Mouse (Mus musculus) CH12.LX (cell line): Measurements from ENCODE around the gene Tinagl1. TPM values are rescaled to one million over a fixed set of nuclear protein-coding genes. Genes with fewer than 3 reads are reported as not detected.

Experiments
- DNase-seq: peaks from one replicate; pipeline ENCODE4 v3.0.0-alpha.2; 2013; ENCODE audit errors: extremely low read depth
- H3K27ac ChIP-seq: 2 replicates; pipeline ENCODE4 v1.5.1; 2012; ENCODE audit warnings: low read depth, mild to moderate bottlenecking, control low read depth, moderate library complexity; ENCODE audit not compliant: insufficient read depth
- H3K27me3 ChIP-seq: replicated peaks from 2 replicates; pipeline ENCODE3; 2012; ENCODE audit warnings: inconsistent platforms
- H3K36me3 ChIP-seq, 2 experiments: replicated peaks in 1 of 2; 2 replicates each; pipeline versions ENCODE3 to v1.6.1; 2012; ENCODE audit warnings: inconsistent platforms in 1 of 2, low read length in 1 of 2, mild to moderate bottlenecking in 1 of 2, mixed read lengths in 1 of 2, moderate library complexity in 1 of 2; ENCODE audit not compliant: control insufficient read depth in 1 of 2, insufficient read depth in 1 of 2
- H3K4me1 ChIP-seq, 2 experiments: 2 replicates each; pipeline ENCODE4 v1.6.1; 2012; ENCODE audit warnings: inconsistent platforms in 1 of 2, moderate library complexity in 1 of 2; ENCODE audit not compliant: insufficient read depth in 2 of 2, control insufficient read depth in 1 of 2
- H3K4me2 ChIP-seq: 2 replicates; pipeline ENCODE4 v1.6.1; 2012; ENCODE audit warnings: low read depth, mild to moderate bottlenecking, control low read depth; ENCODE audit not compliant: poor library complexity, insufficient read depth, severe bottlenecking
- H3K4me3 ChIP-seq, 3 experiments: fragments of 150-350 bp in 1 of 3; sonication (generic) in 1 of 3; replicated peaks in 1 of 3; 2 replicates each; pipeline versions ENCODE3 to v1.5.1; 2011 to 2012; ENCODE audit warnings: low read depth in 2 of 3, low read length in 2 of 3, mild to moderate bottlenecking in 2 of 3, moderate library complexity in 2 of 3, control low read depth in 1 of 3, improper control_type of control experiment in 1 of 3, inconsistent platforms in 1 of 3, mixed read lengths in 1 of 3; ENCODE audit not compliant: poor library complexity in 1 of 3
- H3K79me2 ChIP-seq: replicated peaks from 2 replicates; pipeline ENCODE4 v1.6.1; 2012; ENCODE audit warnings: mild to moderate bottlenecking, moderate library complexity; ENCODE audit not compliant: control insufficient read depth, poor library complexity, insufficient read depth, severe bottlenecking; ENCODE audit errors: extremely low read depth
- H3K9ac ChIP-seq: 2 replicates; pipeline ENCODE4 v1.6.1; 2012; ENCODE audit warnings: low read depth, mild to moderate bottlenecking, control low read depth, moderate library complexity; ENCODE audit not compliant: insufficient read depth
- H3K9me3 ChIP-seq: replicated peaks from 2 replicates; pipeline ENCODE3; 2012; ENCODE audit warnings: low read length, inconsistent platforms, mixed read lengths
- CHD1 ChIP-seq: IDR thresholded peaks from 2 replicates; pipeline ENCODE4 v1.6.1; 2012; ENCODE audit warnings: low read depth, low read length, improper control_type of control experiment, inconsistent platforms
- E2F4 ChIP-seq: IDR thresholded peaks from 2 replicates; pipeline ENCODE4 v1.6.1; 2011; ENCODE audit warnings: low read depth, low read length, improper control_type of control experiment; ENCODE audit not compliant: insufficient replicate concordance
- EP300 ChIP-seq: IDR thresholded peaks from 2 replicates; pipeline ENCODE4 v1.6.1; 2011; ENCODE audit warnings: low read length, improper control_type of control experiment
- ETS1 ChIP-seq: conservative IDR thresholded peaks from 2 replicates; pipeline ENCODE4 v1.6.1; 2012; ENCODE audit warnings: low read depth, mild to moderate bottlenecking, inconsistent platforms, low read length, improper control_type of control experiment, moderate library complexity
- HCFC1 ChIP-seq: IDR thresholded peaks from 2 replicates; pipeline ENCODE4 v1.6.1; 2012; ENCODE audit warnings: low read depth, mild to moderate bottlenecking, inconsistent platforms, low read length, improper control_type of control experiment
- IRF4 ChIP-seq: IDR thresholded peaks from 2 replicates; pipeline ENCODE4 v1.6.1; 2014; ENCODE audit warnings: low read depth, mild to moderate bottlenecking, inconsistent platforms, low read length, improper control_type of control experiment
- MAFK ChIP-seq: IDR thresholded peaks from 2 replicates; pipeline ENCODE4 v1.6.1; 2011; ENCODE audit warnings: low read length, improper control_type of control experiment; ENCODE audit not compliant: insufficient replicate concordance
- MAX ChIP-seq: IDR thresholded peaks from 2 replicates; pipeline ENCODE4 v1.6.1; 2011; ENCODE audit warnings: low read length, improper control_type of control experiment
- MAZ ChIP-seq: IDR thresholded peaks from 2 replicates; pipeline ENCODE4 v1.6.1; 2012; ENCODE audit warnings: low read depth, mild to moderate bottlenecking, inconsistent platforms, low read length, improper control_type of control experiment, moderate library complexity
- MXI1 ChIP-seq: IDR thresholded peaks from 2 replicates; pipeline ENCODE4 v1.6.1; 2011; ENCODE audit warnings: mild to moderate bottlenecking, low read depth, low read length, improper control_type of control experiment
- MYC ChIP-seq: IDR thresholded peaks from 2 replicates; pipeline ENCODE4 v1.6.1; 2011; ENCODE audit warnings: low read depth, mild to moderate bottlenecking, improper control_type of control experiment, low read length
- NRF1 ChIP-seq: IDR thresholded peaks from 2 replicates; pipeline ENCODE4 v1.6.1; 2014; ENCODE audit warnings: low read depth, mild to moderate bottlenecking, inconsistent platforms, low read length, improper control_type of control experiment, moderate library complexity
- PAX5 ChIP-seq: IDR thresholded peaks from 2 replicates; pipeline ENCODE4 v1.6.1; 2012; ENCODE audit warnings: low read length, inconsistent platforms, mixed read lengths
- POLR2A ChIP-seq: IDR thresholded peaks from 2 replicates; pipeline ENCODE4 v1.6.1; 2011; ENCODE audit warnings: low read depth, mild to moderate bottlenecking, improper control_type of control experiment, low read length
- RCOR1 ChIP-seq: conservative IDR thresholded peaks from 2 replicates; pipeline ENCODE4 v1.6.1; 2012; ENCODE audit warnings: low read depth, mild to moderate bottlenecking, inconsistent platforms, low read length, improper control_type of control experiment
- SIN3A ChIP-seq: IDR thresholded peaks from 2 replicates; pipeline ENCODE4 v1.6.1; 2012; ENCODE audit warnings: low read length, improper control_type of control experiment, inconsistent platforms
- TBP ChIP-seq: conservative IDR thresholded peaks from 2 replicates; pipeline ENCODE4 v1.6.1; 2011; ENCODE audit warnings: low read depth, low read length, improper control_type of control experiment
- TCF12 ChIP-seq: IDR thresholded peaks from 2 replicates; pipeline ENCODE4 v1.6.1; 2014; ENCODE audit warnings: low read depth, mild to moderate bottlenecking, inconsistent platforms, low read length, improper control_type of control experiment
- UBTF ChIP-seq: IDR thresholded peaks from 2 replicates; pipeline ENCODE4 v1.6.1; 2012; ENCODE audit warnings: low read depth, mild to moderate bottlenecking, inconsistent platforms, low read length, improper control_type of control experiment, moderate library complexity
- USF1 ChIP-seq: IDR thresholded peaks from 2 replicates; pipeline ENCODE4 v1.6.1; 2014; ENCODE audit warnings: low read depth, mild to moderate bottlenecking, inconsistent platforms, low read length, improper control_type of control experiment
- USF2 ChIP-seq: conservative IDR thresholded peaks from 2 replicates; pipeline ENCODE4 v1.6.1; 2011; ENCODE audit warnings: low read depth, low read length, improper control_type of control experiment
- ZC3H11A ChIP-seq: IDR thresholded peaks from 2 replicates; pipeline ENCODE4 v1.6.1; 2012; ENCODE audit warnings: low read depth, mild to moderate bottlenecking, inconsistent platforms, low read length, improper control_type of control experiment
- ZKSCAN1 ChIP-seq: IDR thresholded peaks from 2 replicates; pipeline ENCODE4 v1.6.1; 2012; ENCODE audit warnings: low read depth, inconsistent platforms, low read length, improper control_type of control experiment, borderline replicate concordance
- ZMIZ1 ChIP-seq: IDR thresholded peaks from 2 replicates; pipeline ENCODE4 v1.6.1; 2012; ENCODE audit warnings: low read depth, mild to moderate bottlenecking, inconsistent platforms, low read length, improper control_type of control experiment
- ZNF384 ChIP-seq: IDR thresholded peaks from 2 replicates; pipeline ENCODE4 v1.6.1; 2012; ENCODE audit warnings: low read depth, low read length, improper control_type of control experiment, inconsistent platforms
- dilution Hi-C: fragments of 300-500 bp; cut with MboI; formaldehyde crosslinking; loops from 2 replicates; pipeline ENCODE4 v1.14.3; 2020; ENCODE audit warnings: low sequenced_read_pairs; ENCODE audit not compliant: extremely low pct_unique_long_range_greater_than_20kb, extremely low pct_ligation_motif_present
- in situ Hi-C: fragments of 300-500 bp; cut with MboI; formaldehyde crosslinking; loops from 3 replicates; pipeline ENCODE4 v1.14.3; 2019; ENCODE audit warnings: low sequenced_read_pairs, low pct_ligation_motif_present, low pct_unique_long_range_greater_than_20kb, mixed read lengths
- polyA plus RNA-seq: library from polyadenylated mRNA; unstranded; fragments of >175 nt; gene quantifications from 2 replicates; pipeline ENCODE4 v1.2.1, GENCODE M21; 2012; ENCODE audit warnings: low read depth; ENCODE audit not compliant: insufficient read length
- total RNA-seq, 2 experiments: library from RNA; depleted of rRNA; stranded (reverse); fragments of 300-350 nt in 1 of 2; fragments of >200 nt in 1 of 2; gene quantifications; 2 replicates each; pipeline ENCODE4 v1.2.3; 2012 to 2014

The Tinagl1 gene
- total and polyA plus RNA-seq, 3 experiments, result not detected

GRCm38 (mm10) chr4:130212421-130212820 is 37.5 kb upstream of the Tinagl1 start:
- DNase-seq, result no peak
- H3K4me2 ChIP-seq, result no peak overlapping the region
- peaks cover 74% of the 10 kb centered on the region for H3K27me3 ChIP-seq
- H3K9me3 ChIP-seq, result no peaks in the 10 kb centered on the region
- H3K36me3 ChIP-seq, result no peaks in the 10 kb centered on the region
- H3K4me1 ChIP-seq, result no peaks in the 10 kb centered on the region
- no peak overlapping the region for H3K4me3 ChIP-seq
- H3K9ac ChIP-seq, result no peak overlapping the region
- in situ Hi-C loops, result no loop called here
- TF ChIP-seq SIN3A, result no peak
- TF ChIP-seq MXI1, result no peak
- no peak for TF ChIP-seq TBP
- no peak for TF ChIP-seq ZC3H11A
- no peak for TF ChIP-seq UBTF
- TF ChIP-seq ZKSCAN1, result no peak
- no peak for TF ChIP-seq ZMIZ1
- no peak for TF ChIP-seq HCFC1
- TF ChIP-seq E2F4, result no peak
- no peak for TF ChIP-seq MYC
- no peak for TF ChIP-seq NRF1
- TF ChIP-seq ETS1, result no peak
- TF ChIP-seq MAFK, result no peak
- TF ChIP-seq PAX5, result no peak
- no peak for TF ChIP-seq IRF4
- TF ChIP-seq USF1, result no peak
- TF ChIP-seq POLR2A, result no peak
- no peak for TF ChIP-seq TCF12
- TF ChIP-seq, all 38 proteins: peak for 0
- dilution Hi-C loops, result no loop called here
- no peak overlapping the region for H3K27ac ChIP-seq
- H3K79me2 ChIP-seq, result no peaks in the 10 kb centered on the region

- H3K4me3 ChIP-seq, result no peak overlapping the region
- H3K36me3 ChIP-seq, result no peaks in the 10 kb centered on the region
- H3K27me3 ChIP-seq, result peaks cover 71% of the 10 kb centered on the region
- no peak for TF ChIP-seq E2F4
- no peak for TF ChIP-seq MYC
- TF ChIP-seq MAZ, result no peak
- no peak for TF ChIP-seq ZNF384
- no peak for TF ChIP-seq IRF4
- no peak for TF ChIP-seq USF1
- no peak for TF ChIP-seq USF2
- no peak for TF ChIP-seq MAX
- no peak for TF ChIP-seq CHD1
- no peak for TF ChIP-seq ZMIZ1
- no peak for TF ChIP-seq EP300
- TF ChIP-seq TBP, result no peak
- TF ChIP-seq RCOR1, result no peak
- no peak for TF ChIP-seq SIN3A
- no peak overlapping the region for H3K9ac ChIP-seq
- H3K4me1 ChIP-seq, result no peaks in the 10 kb centered on the region
- no peaks in the 10 kb centered on the region; the same call in 1 of the 2 replicates for H3K79me2 ChIP-seq
- no peak overlapping the region for H3K4me2 ChIP-seq
- H3K27ac ChIP-seq, result no peak overlapping the region
- H3K9me3 ChIP-seq, result no peaks in the 10 kb centered on the region
- in situ Hi-C loops (no loop called here), dilution Hi-C loops (no loop called here)
- DNase-seq, result no peak
Measured at GRCm38 (mm10) chr4:130211870-130212269, 36.9 kb upstream of the Tinagl1 start.
